Mouse (Mus musculus): ENCODE data around the gene Phf5a.

- TF ChIP-seq CTCF (IDR thresholded peaks at IDR 0.05; ENCODE audit: borderline replicate concordance, control insufficient read depth, extremely low read depth, insufficient read depth, low read length, poor library complexity) (no peak), POLR2A (IDR thresholded peaks at IDR 0.05; ENCODE audit: control insufficient read depth, extremely low read depth, insufficient read depth, low read length, poor library complexity) (no peak)
These were observed 40.8 kb upstream of the Phf5a start for GRCm38 (mm10) chr15:81912498-81912897.
